Mouse (Mus musculus): ENCODE measurements around the gene Il11ra1.
A peak's percentile ranks its signal among the peaks of the same experiment; 100 is the strongest.
"Not testable (repeated sequence)": the region's sequence is repeated elsewhere in the genome, so short reads cannot be mapped to it uniquely, and the experiment has no call there.

The Il11ra1 gene

DNA sequence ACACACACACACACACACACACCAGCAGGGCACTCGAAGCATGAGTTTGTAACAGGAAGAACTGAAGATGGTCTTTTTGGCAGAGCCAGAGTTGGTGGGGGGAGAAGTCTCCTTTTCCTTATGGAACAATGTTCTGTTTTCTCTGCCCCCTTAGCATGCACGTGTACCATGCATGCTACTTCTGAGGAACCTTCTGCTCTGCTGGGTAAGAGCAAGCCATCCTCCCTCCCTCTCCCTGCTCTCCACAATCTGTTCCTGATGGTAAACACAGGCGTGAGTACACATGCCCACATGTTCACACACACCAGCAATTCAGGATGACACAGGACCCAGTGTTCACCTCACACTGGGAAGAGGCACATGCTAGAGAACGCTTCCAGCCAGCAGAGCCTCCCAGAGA, 18.6 kb upstream of the Il11ra1 start:
- DNase-seq (ENCODE audit: low spot score in 2 of 2), result no peak

GRCm38 (mm10) chr4:41681947-41682346, 17.8 kb upstream of the Il11ra1 start:
- DNase-seq (ENCODE audit: low spot score in 2 of 2), result no peak

DNA sequence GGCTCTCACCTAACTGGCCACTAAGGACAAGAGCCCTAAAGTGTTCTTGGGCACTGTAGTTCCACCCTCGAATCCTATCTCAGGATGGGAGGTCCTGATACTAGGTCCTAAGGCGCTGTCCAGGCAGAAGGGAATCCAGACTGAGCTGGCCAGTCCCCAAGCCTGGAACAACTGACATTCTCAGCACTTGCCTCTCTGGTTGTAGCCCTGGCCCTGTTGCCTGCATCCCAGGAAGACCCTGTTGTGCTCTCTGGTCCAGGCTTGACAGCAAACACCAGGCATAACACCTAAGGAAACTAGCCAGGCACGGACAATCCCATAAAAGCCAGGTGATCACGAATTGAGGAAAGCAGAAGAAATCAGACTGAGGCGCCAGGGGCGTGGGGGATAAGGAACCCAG, 17.0 kb upstream of the Il11ra1 start:
- no peak for DNase-seq (ENCODE audit: low spot score in 2 of 2)

DNA sequence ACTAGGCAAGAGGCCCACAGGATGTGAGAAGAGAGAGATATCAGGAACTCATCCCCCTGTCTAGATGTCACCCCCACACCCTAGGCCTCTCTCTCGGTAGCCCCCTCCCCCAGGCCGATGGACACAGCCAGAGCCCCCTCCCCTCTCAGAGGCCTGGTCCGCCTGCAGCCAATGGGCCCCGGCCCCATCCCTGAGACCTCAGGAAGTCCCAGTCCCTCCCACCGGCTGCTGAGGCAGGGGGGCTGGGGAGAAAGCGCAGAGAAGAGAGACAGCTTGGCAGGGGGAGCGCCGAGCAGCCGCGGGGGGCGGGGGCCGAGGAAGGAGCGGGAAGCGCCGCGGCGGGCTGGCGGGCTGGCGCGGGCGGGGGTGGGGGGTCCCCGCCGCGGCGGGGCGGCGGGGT, 16.5 kb upstream of the Il11ra1 start:
- DNase-seq (ENCODE audit: low spot score in 2 of 2), result not testable (repeated sequence)

DNA sequence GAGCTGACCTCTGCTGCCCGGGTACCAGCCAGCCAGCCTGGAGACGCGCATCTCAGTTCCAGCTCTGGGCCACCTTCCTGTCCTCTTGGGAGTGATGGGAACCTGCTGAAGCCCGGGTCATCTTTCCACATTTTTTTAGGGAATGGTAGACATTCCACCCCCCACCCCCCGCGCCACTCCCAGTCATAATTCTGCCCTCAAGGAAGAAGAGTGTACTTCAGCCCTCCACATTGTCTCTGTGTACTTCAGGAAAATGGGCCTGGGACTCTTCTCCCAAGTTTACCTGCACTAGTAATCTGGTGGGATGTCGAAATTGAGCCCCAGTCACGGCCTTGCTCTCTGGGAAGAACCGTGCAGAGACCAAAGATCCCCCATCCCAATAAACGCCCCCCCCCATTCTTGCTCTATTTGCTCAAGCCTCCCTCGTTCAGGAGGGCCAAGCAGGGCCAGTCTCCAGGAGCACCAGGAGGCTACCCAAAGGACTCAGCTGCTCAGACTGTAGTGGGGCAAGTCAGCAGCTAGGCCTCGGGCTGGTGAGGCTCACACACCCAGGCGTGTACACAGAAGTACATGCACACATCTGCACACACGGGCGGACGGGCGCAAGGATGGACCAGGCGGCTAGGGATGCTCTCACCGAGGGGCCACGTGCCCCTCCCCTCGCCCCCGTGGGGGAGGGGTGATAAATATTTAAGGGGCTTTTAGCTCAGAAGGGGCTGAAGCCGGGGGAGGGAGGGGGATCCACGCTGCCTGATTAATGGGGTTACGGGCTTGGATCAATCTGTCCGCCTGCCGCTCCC, 15.5 kb upstream of the Il11ra1 start:
- not testable (repeated sequence) for DNase-seq (ENCODE audit: low spot score in 2 of 2)

DNA sequence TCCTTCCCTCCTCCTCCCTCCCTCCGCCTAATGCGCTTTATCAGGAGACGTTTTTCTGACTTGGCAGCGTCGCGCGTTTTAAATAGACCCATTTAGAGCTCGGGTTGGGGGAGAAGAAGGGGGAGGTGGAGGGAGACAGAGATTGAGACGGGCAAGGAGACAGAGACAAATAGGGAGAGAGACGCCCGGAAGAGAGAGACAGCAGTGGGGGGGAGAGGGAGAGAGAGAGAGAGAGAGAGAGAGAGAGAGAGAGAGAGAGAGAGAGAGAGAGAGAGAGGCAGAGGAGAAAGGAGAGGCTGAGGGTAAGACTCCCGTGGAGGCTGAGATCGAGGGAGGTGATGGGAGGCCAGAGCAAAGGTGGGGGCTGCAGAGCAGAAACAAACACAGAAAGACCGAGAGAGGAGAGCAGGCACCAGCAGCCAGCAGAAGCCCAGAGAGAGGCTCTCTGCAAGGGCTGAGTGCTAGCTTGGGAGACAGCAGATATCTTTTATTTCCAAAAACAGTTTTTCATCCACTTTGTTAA, 14.8 kb upstream of the Il11ra1 start:
- not testable (repeated sequence) for DNase-seq (ENCODE audit: low spot score in 2 of 2)

DNA sequence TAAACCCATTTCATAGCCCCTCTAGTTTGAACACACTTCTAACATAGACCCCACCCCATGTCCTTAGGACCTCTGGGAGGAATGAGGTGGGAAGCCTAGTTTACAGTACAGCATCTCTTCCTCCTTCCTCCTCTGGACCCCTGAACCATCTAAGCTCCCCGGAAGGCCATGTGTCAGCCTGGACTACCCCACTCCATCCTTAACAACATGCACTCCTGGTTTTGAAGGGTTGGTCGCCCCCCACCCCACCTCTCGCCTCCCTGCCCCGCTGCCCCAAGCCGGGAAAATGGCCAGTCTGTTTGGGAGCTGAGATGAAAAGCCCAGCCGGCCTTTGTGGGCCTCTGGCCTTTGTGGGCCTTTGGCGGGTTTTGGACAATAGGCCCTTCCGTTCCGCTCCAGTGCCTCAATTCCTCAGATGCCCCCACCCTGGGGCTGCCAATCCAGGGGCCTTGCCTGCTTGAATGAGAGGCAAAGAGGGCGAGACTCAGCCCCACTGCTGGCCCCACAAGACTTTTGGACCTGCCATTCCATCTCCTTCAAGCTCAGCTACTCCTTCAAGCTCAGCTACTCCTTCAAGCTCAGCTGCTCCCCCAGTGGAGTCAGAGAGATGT, 13.8 kb upstream of the Il11ra1 start:
- not testable (repeated sequence) for DNase-seq (ENCODE audit: low spot score in 2 of 2)

GRCm38 (mm10) chr4:41688562-41688961, 11.2 kb upstream of the Il11ra1 start:
- not testable (repeated sequence) for DNase-seq (ENCODE audit: low spot score in 2 of 2)

DNA sequence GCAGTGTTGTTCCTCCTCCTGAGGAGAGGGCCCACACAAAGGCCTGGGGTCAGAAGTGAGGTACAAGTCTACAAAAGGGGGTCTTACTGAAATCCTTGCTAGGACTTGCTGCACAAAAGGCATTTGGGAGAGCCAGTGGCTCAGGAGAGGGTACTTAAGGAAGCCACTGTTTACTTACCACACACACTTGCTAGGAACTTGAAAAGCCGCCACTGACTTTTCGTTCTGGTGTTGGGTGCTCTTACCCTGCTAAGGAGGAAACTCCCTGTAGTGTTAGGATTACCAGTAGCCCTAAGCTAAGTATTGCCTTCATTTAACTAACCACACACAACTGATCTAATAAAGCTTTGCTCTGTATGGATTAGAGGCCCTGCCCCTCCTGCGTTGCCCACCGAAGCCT, 9.8 kb upstream of the Il11ra1 start:
- not testable (repeated sequence) for DNase-seq (ENCODE audit: low spot score in 2 of 2)

DNA sequence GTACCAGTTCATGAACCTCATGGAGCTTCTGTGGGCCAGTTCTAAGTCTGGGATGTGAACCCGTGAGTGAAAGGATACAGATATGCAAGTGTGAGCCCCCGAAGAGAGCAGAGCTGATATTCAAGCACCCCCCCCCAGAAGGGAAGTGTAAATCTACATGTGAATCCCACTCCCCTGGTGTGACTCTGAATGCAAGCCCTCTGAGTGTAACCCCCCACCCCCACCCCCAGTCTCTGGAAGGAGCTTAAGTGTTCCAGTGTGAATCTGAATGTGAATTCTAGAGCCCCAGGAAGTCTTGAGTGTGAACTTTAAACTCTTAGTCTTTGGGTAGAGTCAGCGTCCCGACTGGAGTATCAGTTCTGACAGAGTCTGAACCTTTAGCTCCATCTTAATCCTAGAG, 6.3 kb upstream of the Il11ra1 start:
- not testable (repeated sequence) for DNase-seq (ENCODE audit: low spot score in 2 of 2)

- not testable (repeated sequence) for DNase-seq (ENCODE audit: low spot score in 2 of 2)
These were observed 4.0 kb upstream of the Il11ra1 start for GRCm38 (mm10) chr4:41695800-41696199.

GRCm38 (mm10) chr4:41696452-41696851, 3.3 kb upstream of the Il11ra1 start:
- DNase-seq (ENCODE audit: low spot score in 2 of 2), result not testable (repeated sequence)

- peak in 1 of 2 experiments; percentile 66 for DNase-seq (ENCODE audit: low spot score in 2 of 2)
These were observed 2.6 kb upstream of the Il11ra1 start, which contains the start of gene Cntfr for GRCm38 (mm10) chr4:41696930-41697841. Gene Cntfr (minus strand): TSS chr4:41697089.

GRCm38 (mm10) chr4:41698421-41699016, 1.3 kb upstream of the Il11ra1 start:
- not testable (repeated sequence) for DNase-seq (ENCODE audit: low spot score in 2 of 2)

DNA sequence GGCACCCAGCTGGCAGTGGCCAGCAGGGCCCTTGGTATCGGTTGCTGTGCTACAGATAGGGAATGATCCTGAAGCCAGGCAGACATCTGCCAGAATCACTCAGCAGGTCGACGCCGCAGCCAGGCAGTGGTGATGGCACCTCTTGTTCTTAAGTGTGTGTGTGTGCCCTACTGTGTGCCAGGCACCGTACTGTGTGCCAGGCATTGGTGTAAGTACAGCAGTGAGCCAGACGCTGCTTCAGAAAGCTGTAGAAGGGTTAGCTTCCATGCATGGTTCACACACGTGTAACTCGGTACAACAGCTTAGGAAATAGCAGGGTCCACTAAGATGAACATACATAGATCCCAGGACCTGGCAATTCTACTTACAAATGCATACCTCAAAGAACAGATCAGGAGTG, 435 bp downstream of the Il11ra1 start:
- DNase-seq (ENCODE audit: low spot score in 2 of 2), result not testable (repeated sequence)

DNA sequence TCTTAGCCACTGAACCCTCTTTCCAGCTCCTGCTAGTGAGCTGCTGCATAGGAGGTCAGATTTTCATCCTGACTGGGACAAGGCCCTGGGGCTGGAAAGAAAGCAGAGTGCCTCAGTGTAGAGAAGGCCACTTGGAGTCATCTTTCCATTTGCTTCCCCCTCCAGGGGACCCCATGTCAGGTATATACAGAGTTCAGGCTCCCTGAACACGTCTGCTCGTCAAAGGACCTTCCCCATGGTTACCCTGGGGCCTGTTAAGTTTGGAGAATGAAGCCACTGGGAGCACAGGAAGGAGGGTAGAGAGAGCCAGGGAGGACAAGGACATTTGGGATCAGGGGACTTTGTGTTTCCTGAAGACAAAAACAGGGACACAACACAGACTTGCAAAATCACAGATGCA, 2.4 kb downstream of the Il11ra1 start:
- DNase-seq (ENCODE audit: low spot score in 2 of 2), result not testable (repeated sequence)

DNA sequence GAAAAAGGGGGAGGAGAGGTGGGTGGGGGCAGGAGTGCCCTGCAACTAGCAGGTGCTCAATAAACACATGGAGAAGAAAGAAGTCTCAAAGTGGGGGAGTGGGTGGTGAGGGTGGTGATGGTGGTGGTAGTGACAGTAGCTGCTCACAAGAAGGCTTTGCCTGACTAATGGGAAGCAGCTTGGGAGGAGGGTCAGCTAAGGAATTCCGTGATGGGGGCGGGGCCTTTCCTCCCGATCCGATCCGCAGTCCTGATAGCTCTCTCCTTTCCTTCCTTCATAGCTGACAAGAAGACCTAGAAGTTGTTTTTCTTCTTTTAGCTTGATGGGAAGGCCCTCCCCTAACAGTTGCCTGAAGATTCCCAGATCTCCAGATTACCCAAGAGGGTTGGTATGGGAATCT, 4.9 kb downstream of the Il11ra1 start:
- DNase-seq (ENCODE audit: low spot score in 2 of 2), result no peak

DNA sequence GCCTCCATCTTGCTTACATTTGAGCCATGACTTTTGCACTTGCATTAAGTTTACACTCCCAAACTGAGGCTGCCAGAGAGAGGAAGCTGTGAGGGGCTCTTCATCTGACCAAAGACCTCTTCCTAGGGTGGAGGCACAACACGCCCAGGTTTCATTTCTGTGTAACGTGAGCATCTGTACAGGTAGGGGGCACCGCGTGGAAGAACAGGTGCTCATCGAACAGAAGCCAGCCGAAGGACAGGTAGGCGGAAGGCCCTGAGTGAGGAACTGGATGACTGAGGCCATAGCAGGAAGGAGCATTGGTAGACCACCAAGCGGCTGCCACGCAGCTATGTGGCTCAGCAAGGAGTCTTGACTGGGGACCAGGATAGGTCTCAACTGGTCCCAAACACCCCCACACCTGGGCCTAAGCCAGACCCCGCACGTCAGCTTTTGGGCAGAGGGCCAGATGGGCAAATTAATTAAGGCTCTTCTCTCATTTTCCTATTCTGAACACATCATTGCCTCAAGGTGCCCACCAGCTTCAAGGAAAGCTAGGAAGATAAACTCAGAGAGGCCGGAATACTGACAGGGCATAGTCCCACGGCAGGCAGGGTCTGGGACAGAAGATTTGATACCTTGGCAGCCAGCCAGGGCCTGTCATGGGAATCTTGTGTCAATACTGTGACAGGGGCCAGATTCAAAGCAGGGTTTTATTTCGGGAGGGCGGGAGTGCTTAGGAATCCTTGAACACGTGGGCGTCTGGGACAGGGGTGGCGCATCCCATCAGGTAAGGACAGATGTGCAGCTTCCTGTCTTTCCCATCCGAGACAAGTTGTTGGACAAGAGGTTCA, 6.3 kb downstream of the Il11ra1 start:
- peak; percentile 3 to 9 for DNase-seq (ENCODE audit: low spot score in 2 of 2)

DNA sequence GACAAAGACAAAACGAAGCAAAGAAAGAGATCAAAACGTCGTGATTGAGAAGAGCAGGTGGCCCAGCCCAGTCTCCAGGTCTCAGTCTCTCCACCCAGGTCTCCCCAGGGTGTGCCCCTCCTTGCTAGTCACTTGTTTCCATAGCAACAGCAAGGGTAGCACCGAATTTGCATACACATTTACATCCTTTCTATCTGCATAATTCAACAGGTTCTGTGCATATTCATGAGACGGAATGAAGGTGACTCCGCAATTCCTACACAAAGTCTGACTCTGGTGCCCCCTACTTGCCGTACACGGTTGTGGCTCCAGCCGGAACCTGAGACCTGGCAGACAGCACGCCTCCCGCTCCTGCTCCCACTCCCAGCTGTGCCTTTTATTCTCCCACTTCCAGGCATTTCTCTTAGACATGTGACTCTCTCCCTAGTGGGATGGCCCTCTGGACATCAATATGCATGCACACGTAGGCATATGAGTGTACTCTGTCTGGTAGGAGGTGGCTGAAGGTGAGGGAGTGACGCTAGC, 7.3 kb downstream of the Il11ra1 start:
- DNase-seq (ENCODE audit: low spot score in 2 of 2), result peak; percentile 64 to 65

GRCm38 (mm10) chr4:41708192-41708745, 8.5 kb downstream of the Il11ra1 start:
- DNase-seq (ENCODE audit: low spot score in 2 of 2), result peak in 1 of 2 experiments; percentile 54

All from thymus, postnatal 10 days (tissue).